Mouse (Mus musculus) layer of hippocampus, adult 9-10 months (tissue): Measurements from ENCODE around the gene Olfr305.
"Not testable (repeated sequence)": the region's sequence is repeated elsewhere in the genome, so short reads cannot be mapped to it uniquely, and the experiment has no call there.

Experiments
- DNase-seq: peaks from one replicate; pipeline ENCODE4 v3.0.0; 2022; ENCODE audit warnings: low spot score

Gene Olfr305

GRCm38 (mm10) chr7:86366828-86367227 lies at the start of gene Olfr305:
Olfr305 (minus strand) TSS chr7:86366928.
- DNase-seq = no peak

GRCm38 (mm10) chr7:86403546-86403945 lies 36.8 kb upstream of the Olfr305 start, which contains the start of gene Olfr301:
Olfr301 (plus strand) TSS chr7:86403846.
- DNase-seq = no peak

GRCm38 (mm10) chr7:86397689-86398088 lies 31.0 kb upstream of the Olfr305 start, which contains the start of gene Olfr303:
Olfr303 (minus strand) TSS chr7:86397789.
- no peak for DNase-seq

- no peak for DNase-seq
Measured at GRCm38 (mm10) chr7:86386558-86386957, 19.8 kb upstream of the Olfr305 start, which contains the start of gene Olfr304. Olfr304 (minus strand) TSS chr7:86386658.

GRCm38 (mm10) chr7:86385769-86386168 lies 19.0 kb upstream of the Olfr305 start:
- no peak for DNase-seq

- not testable (repeated sequence) for DNase-seq
Measured at GRCm38 (mm10) chr7:86346296-86346695, 20.4 kb downstream of the Olfr305 start.

- no peak for DNase-seq
Measured at GRCm38 (mm10) chr7:86344253-86344652, 22.5 kb downstream of the Olfr305 start.

- no peak for DNase-seq
Measured at GRCm38 (mm10) chr7:86342881-86343565, 23.7 kb downstream of the Olfr305 start.

- no peak for DNase-seq
Measured at GRCm38 (mm10) chr7:86337486-86337885, 29.2 kb downstream of the Olfr305 start, which contains the start of gene Olfr307. Olfr307 (minus strand) TSS chr7:86337586.

GRCm38 (mm10) chr7:86325530-86325929 lies 41.2 kb downstream of the Olfr305 start, which contains the start of gene Olfr308:
Olfr308 (minus strand) TSS chr7:86325630.
- DNase-seq = no peak

GRCm38 (mm10) chr7:86321323-86321722 lies 45.4 kb downstream of the Olfr305 start:
- DNase-seq = no peak

GRCm38 (mm10) chr7:86313608-86314007 lies 53.1 kb downstream of the Olfr305 start, which contains the start of gene Olfr309:
Olfr309 (minus strand) TSS chr7:86313708.
- DNase-seq = no peak
